Mouse (Mus musculus) midbrain, postnatal 0 days (tissue): ENCODE results near the gene Mrtfa. TPM values are rescaled to one million over a fixed set of nuclear protein-coding genes. Genes with fewer than 3 reads are reported as not detected.
A peak's percentile ranks its signal among the peaks of the same experiment; 100 is the strongest.

Experiments used
- ATAC-seq: fragments of 200-750 bp; cut with Nextera tagmentation; 2 replicates; pipeline ENCODE4 v1.8.0; 2017; ENCODE audit warnings: moderate number of reproducible peaks, mild to moderate bottlenecking, moderate TSS enrichment, moderate library complexity; ENCODE audit not compliant: low FRiP score
- DNase-seq: peaks from one replicate; pipeline ENCODE4 v3.0.0-alpha.2; 2015; ENCODE audit warnings: low spot score
- H3K27ac ChIP-seq: fragments of 300-500 bp; sonication (generic); 2 replicates; pipeline ENCODE4 v1.5.1; 2014; ENCODE audit warnings: low read depth, mild to moderate bottlenecking, low read length, mixed read lengths
- H3K27me3 ChIP-seq: fragments of 300-500 bp; sonication (generic); 2 replicates; pipeline ENCODE4 v1.6.1; 2014; ENCODE audit warnings: low read length, control low read depth, mixed read lengths; ENCODE audit not compliant: insufficient read depth
- H3K36me3 ChIP-seq: fragments of 300-500 bp; sonication (generic); 2 replicates; pipeline ENCODE4 v1.6.1; 2014; ENCODE audit warnings: low read length, control low read depth, mixed read lengths; ENCODE audit not compliant: insufficient read depth
- H3K4me1 ChIP-seq: fragments of 300-500 bp; sonication (generic); 2 replicates; pipeline ENCODE4 v1.6.1; 2014; ENCODE audit warnings: mild to moderate bottlenecking, control low read depth, antibody characterized with exemption, low read length, mixed read lengths; ENCODE audit not compliant: insufficient read depth
- H3K4me2 ChIP-seq: fragments of 300-500 bp; sonication (generic); 2 replicates; pipeline ENCODE4 v1.6.1; 2014; ENCODE audit warnings: low read depth, mild to moderate bottlenecking, low read length, mixed read lengths; ENCODE audit not compliant: poor library complexity, severe bottlenecking
- H3K4me3 ChIP-seq: fragments of 300-500 bp; sonication (generic); 2 replicates; pipeline ENCODE4 v1.5.1; 2014; ENCODE audit warnings: low read depth, mild to moderate bottlenecking, low read length, moderate library complexity
- H3K9ac ChIP-seq: fragments of 300-500 bp; sonication (generic); replicated peaks from 2 replicates; pipeline ENCODE4 v1.6.1; 2014; ENCODE audit warnings: mild to moderate bottlenecking, low read length, moderate library complexity, mixed read lengths; ENCODE audit not compliant: poor library complexity, severe bottlenecking
- H3K9me3 ChIP-seq: fragments of 300-500 bp; sonication (generic); 2 replicates; pipeline ENCODE4 v1.6.1; 2016; ENCODE audit warnings: low read length, control low read depth
- CTCF ChIP-seq: IDR thresholded peaks from 2 replicates; pipeline ENCODE4 v1.5.1; 2016; ENCODE audit warnings: antibody characterized with exemption, mild to moderate bottlenecking
- WGBS: fragments of 180-500 bp; shearing (Covaris S2); extraction: QIAGEN DNeasy Blood & Tissue Kit; methylation state at CpG from one replicate; pipeline ENCODE4 v1.1.7; 2014; 5-methylcytosine and 5-hydroxymethylcytosine counted together
- polyA plus RNA-seq: library from polyadenylated mRNA; unstranded; fragments of >200 nt; fragmentation: Nextera tagmentation; extraction: Ambion mirVana; gene quantifications from 2 replicates; pipeline ENCODE4 v1.2.1, GENCODE M21; 2015
- total RNA-seq: library from RNA; depleted of rRNA; stranded (reverse); fragments of >200 nt; gene quantifications from 2 replicates; pipeline ENCODE4 v1.2.3, GENCODE M21; 2014

The Mrtfa gene
- total and polyA plus RNA-seq, 2 experiments from 2014 or later, result 22.6 to 44.1 TPM

DNA sequence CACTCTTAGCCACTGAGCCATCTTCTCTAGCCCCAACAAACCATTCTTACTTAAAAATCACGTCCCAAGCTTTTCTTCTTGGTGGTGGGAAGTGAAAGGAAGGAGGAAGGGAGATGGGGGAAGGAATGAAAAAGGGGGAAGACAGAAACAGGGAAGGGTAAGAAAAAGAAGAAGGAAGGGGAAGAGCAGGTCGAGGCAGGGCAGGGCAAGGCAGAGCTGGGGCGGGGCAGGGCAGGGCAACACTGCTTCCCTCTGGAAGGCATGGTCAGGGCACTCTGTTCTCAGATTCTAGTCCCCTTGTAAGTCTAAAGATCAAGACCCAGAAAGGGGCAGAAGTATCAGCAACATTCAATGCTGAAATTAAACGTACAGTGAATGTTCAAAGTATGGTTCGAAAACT is 132.8 kb downstream of the Mrtfa start:
- DNase-seq (no peak), ATAC-seq (no peak)
- Histone ChIP-seq H3K36me3 (no peaks in the 10 kb centered on the region), H3K4me3 (no peak overlapping the region), H3K27ac (no peak overlapping the region), H3K27me3 (no peaks in the 10 kb centered on the region), H3K4me2 (no peak overlapping the region), H3K4me1 (peaks cover 4% of the 10 kb centered on the region; the same call in 1 of the 2 replicates), H3K9ac (no peak overlapping the region), H3K9me3 (no peaks in the 10 kb centered on the region)
- no peak for TF ChIP-seq CTCF
- 94% methylated on average over 5 of the region's 5 CpGs for WGBS

DNA sequence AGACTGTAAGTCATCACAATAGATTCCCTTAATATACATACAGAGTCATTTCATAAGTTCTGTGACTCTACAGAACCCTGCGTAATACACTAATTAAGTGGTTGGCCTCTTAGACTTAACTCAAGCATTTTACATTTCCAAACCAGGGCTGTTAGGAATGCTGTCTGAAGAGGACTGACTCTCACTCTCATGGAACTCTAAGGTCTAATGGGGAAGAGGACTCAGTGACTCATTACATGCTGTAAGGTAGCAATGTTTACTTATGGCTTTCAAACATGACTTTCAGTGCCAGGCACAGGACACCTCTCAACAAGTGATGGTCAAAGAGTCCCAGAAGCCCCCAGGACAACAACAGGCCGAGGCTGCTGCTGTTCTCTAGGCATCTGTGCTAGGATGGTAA is 135.1 kb downstream of the Mrtfa start:
- H3K36me3 ChIP-seq, result no peaks in the 10 kb centered on the region
- no peak overlapping the region for H3K4me2 ChIP-seq
- no peaks in the 10 kb centered on the region for H3K4me1 ChIP-seq
- H3K9me3 ChIP-seq, result no peaks in the 10 kb centered on the region
- no peak for ATAC-seq
- no peaks in the 10 kb centered on the region for H3K27me3 ChIP-seq
- no peak overlapping the region for H3K9ac ChIP-seq
- no peak for TF ChIP-seq CTCF
- H3K27ac ChIP-seq, result no peak overlapping the region
- no peak overlapping the region for H3K4me3 ChIP-seq
- WGBS, result 96% methylated on average over 2 of the region's 2 CpGs
- no peak for DNase-seq

DNA sequence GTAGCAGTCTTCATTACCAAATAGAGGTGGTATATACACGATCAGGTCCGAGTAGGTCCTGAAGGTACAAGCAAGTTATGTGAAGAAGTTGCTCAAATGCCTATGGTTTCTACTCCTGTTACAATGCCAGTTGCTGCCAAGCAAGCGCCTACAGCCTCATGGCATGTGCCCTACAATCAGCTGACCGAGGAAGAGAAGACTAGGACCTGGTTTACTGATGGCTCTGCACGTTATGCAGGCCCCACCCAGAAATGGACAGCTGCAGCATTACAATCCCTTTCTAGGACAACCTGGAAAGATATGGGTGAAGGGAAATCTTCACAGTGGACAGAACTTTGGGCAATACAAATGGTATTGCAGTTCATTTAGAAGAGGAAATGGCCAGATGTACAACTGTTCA is 138.1 kb downstream of the Mrtfa start:
- 91% methylated on average over 5 of the region's 5 CpGs for WGBS
- no peaks in the 10 kb centered on the region for H3K36me3 ChIP-seq
- ATAC-seq, result no peak
- H3K4me2 ChIP-seq, result no peak overlapping the region
- no peak overlapping the region for H3K9ac ChIP-seq
- H3K4me3 ChIP-seq, result no peak overlapping the region
- TF ChIP-seq CTCF, result no peak
- DNase-seq, result no peak
- H3K9me3 ChIP-seq, result no peaks in the 10 kb centered on the region
- no peaks in the 10 kb centered on the region for H3K27me3 ChIP-seq
- H3K27ac ChIP-seq, result no peak overlapping the region
- no peaks in the 10 kb centered on the region for H3K4me1 ChIP-seq

DNA sequence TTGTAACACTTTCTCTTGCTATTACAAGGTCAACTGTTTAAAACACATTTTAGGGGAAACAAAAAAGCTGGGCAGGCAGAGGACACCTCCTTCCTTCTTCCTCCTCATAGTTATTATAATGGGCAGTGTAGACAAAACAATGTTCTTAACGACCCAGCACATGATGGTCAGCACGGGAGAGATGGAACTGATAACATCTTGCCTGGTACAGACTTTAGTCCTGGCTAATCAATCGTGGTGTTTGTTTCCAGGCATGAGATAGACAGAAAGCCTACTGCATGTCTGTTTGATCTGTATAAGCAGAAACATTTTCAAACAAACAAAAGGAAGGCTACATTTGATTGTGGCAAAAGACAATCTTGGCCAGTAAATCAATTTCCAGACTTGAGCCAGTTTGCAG is 140.1 kb downstream of the Mrtfa start:
- no peaks in the 10 kb centered on the region for H3K36me3 ChIP-seq
- no peaks in the 10 kb centered on the region for H3K4me1 ChIP-seq
- ATAC-seq (no peak), DNase-seq (no peak)
- WGBS, result 58% methylated on average over 3 of the region's 3 CpGs
- no peak overlapping the region for H3K27ac ChIP-seq
- H3K9me3 ChIP-seq, result no peaks in the 10 kb centered on the region
- no peak overlapping the region for H3K9ac ChIP-seq
- no peak overlapping the region for H3K4me3 ChIP-seq
- no peaks in the 10 kb centered on the region for H3K27me3 ChIP-seq
- no peak overlapping the region for H3K4me2 ChIP-seq
- no peak for TF ChIP-seq CTCF

DNA sequence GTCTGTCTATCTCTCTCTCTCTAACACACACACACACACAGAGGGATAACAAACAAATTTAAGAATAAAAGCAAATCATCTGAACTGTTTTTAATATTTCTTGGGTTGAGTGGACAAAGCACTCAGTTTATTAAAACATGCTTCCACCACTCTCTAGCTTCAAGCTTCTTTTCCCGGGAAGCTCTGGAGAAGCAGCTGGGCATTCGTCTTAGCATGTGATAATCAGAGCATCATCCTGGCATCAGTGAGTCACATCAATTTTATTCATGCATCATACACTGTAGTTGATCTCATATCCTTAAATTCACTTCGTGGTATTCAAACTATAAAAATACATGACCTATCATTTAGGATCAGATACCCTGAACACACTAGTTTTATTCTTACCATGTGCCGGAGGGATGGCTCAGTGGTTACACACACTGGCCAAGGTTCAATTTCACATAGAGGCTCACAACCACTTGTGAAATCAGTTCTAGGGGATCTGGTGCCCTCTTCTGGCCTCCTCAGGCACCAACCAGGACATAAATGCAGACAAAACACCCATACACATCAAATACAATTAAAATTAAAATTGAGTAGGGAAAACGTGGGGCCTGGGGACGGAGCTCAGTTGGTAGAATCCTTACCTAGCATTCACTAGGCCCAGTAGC is 141.0 kb downstream of the Mrtfa start:
- WGBS, result 82% methylated on average over 6 of the region's 6 CpGs
- DNase-seq (peak; percentile 49), ATAC-seq (no peak)
- peak; percentile 74 for TF ChIP-seq CTCF
- no peak overlapping the region for H3K4me3 ChIP-seq
- H3K9ac ChIP-seq, result no peak overlapping the region
- H3K27me3 ChIP-seq, result no peaks in the 10 kb centered on the region
- H3K9me3 ChIP-seq, result no peaks in the 10 kb centered on the region
- H3K27ac ChIP-seq, result no peak overlapping the region
- no peak overlapping the region for H3K4me2 ChIP-seq
- H3K4me1 ChIP-seq, result no peaks in the 10 kb centered on the region
- H3K36me3 ChIP-seq, result no peaks in the 10 kb centered on the region

DNA sequence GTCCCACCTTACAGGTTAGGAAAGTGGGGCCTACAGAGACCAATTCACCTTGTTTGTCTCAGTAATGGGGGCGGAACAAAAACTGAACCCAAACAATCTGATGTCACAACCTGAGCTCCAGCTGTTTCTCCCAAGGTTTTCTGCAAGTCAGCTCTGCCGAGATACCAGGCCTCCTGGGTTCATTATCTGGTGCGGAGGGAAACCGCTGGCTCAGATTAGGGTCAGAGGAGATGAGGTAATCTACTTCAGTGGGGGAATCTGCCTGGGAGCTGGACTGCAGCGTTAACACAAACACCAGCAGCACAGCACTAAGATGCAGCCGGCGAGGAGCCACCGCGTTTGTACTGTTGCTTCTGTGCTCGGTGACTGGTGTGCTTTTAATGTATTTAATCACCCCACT is 143.1 kb downstream of the Mrtfa start:
- Histone ChIP-seq H3K36me3 (no peaks in the 10 kb centered on the region), H3K4me2 (no peak overlapping the region), H3K4me3 (no peak overlapping the region), H3K9ac (no peak overlapping the region), H3K4me1 (no peaks in the 10 kb centered on the region), H3K27me3 (no peaks in the 10 kb centered on the region), H3K27ac (no peak overlapping the region), H3K9me3 (no peaks in the 10 kb centered on the region)
- DNase-seq (no peak), ATAC-seq (no peak)
- no peak for TF ChIP-seq CTCF
- WGBS, result 57% methylated on average over 10 of the region's 10 CpGs
